Mouse (Mus musculus) gastrocnemius, postnatal 14 days (tissue): ENCODE data around the gene Rfng. TPM values are rescaled to one million over a fixed set of nuclear protein-coding genes. Genes with fewer than 3 reads are reported as not detected.
"Not testable (repeated sequence)": the region's sequence is repeated elsewhere in the genome, so short reads cannot be mapped to it uniquely, and the experiment has no call there.

Experiments used
- DNase-seq: peaks from one replicate; pipeline ENCODE4 v3.0.0; 2021; ENCODE audit warnings: mixed read lengths
- intact Hi-C: fragments of 180-260 bp; cut with DNase I; formaldehyde crosslinking; loops from one replicate; pipeline ENCODE4 v1.15.1; 2025; ENCODE audit warnings: low total_unique reads
- total RNA-seq, 2 experiments: library from RNA; stranded (reverse); gene quantifications; 2 replicates each; pipeline ENCODE4 v1.2.3; 2021

Gene Rfng
- total RNA-seq, 2 experiments from 2014 or later: 6.7 to 7.9 TPM

- DNase-seq: peak; percentile 3
- intact Hi-C loops: no loop called here
Observed at GRCm38 (mm10) chr11:120819556-120819955, 35.5 kb upstream of the Rfng start.

DNA sequence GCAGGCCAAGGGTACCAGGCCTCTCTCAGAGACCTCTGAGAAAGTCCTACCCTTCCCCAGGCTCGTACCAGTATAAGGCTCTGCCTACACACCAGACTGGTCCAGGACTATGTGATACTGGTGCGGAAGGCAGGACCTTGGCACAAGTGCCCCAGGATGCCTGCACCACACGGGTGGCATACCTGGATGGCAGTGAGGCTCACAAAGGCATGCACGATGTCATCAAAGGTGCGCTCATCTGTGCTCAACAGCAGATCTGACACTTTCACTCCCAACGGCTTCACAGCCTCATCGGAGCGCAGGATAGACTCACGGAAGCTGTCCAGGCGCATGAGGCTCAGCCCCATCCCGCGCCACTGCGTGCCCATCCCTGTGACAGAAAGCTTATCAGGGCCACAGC lies 34.2 kb upstream of the Rfng start:
- DNase-seq: peak; percentile 3
- intact Hi-C loops: no loop called here

DNA sequence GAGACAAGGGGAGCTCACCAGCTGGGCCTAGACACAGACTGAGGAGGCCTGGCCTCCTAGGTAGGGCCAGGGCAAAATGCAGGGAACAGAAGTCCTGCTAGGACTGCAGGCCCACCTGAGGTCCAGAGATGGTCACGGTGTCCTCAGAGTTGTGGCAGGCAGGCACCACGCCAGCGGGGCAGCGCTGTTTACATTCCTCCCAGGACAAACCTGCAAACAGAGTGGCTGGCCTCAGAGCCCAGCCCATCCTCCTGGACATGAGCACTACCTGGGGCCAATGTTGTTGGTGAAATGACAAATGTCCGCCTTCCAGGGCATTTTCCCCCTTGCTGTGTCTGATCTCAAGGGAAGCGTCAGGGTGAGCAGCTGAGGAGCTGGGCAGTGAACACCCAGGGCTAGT lies 33.4 kb upstream of the Rfng start:
- DNase-seq: peak; percentile 2
- intact Hi-C loops: no loop called here

DNA sequence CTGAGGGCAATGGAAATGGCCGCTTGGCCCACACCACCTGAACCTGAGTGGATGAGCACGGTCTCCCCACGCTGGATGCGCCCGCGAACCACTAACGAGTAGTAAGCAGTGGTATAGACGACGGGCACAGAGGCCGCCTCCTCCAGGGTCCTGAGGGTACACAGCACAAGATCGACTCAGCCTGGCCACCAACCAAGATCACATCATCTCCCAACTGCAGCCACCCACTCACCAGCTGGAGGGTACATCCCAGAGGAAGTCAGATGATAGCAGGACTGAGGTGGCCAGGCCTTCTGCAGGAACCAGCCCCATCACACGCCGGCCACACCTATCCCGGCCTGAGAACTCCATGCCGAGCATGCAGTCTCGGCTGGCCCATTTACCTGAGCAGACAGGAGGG lies 28.1 kb upstream of the Rfng start:
- no peak for DNase-seq
- intact Hi-C loops: no loop called here

DNA sequence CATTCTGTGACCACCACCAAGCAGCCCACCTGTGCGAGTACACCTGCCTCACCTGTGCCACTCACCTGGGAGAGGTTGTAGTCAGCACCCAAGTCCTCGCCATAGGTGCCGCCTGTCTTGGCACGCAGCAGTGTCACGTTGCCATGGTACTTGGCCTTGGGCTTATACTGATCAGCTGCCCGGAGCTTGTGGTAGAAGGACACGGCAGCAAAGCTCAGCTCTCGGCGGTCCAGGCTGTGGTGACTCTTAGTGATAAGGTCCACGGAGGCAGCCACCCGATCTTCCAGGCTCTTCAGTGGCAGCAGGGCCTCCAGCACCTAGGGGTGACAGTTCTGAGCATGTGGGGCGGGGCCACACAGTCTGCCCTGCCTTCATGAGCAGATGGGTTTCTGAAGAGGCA lies 24.0 kb upstream of the Rfng start:
- intact Hi-C loops: no loop called here
- no peak for DNase-seq

GRCm38 (mm10) chr11:120805375-120806298 lies 21.6 kb upstream of the Rfng start:
- no peak for DNase-seq
- intact Hi-C loops: no loop called here

DNA sequence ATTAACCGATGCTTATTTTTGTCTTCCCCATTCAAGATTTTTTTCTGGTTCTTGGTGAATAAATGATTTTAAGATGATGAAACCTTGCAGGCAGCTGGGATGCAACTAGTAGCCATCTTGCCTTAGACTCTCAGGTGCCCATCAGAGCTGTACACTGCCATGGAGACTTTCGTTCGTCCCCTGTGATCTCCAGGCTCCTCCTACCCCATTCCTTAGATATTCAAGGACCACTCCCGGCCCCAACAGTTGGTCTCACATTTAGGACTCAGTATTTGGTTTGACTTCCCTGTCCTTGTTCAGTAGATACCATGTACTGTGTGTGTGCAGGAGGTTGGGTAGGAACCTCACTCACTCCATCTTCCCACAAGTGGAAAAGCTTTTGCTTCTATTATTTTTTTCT lies 20.8 kb upstream of the Rfng start:
- intact Hi-C loops: no loop called here
- DNase-seq: no peak

DNA sequence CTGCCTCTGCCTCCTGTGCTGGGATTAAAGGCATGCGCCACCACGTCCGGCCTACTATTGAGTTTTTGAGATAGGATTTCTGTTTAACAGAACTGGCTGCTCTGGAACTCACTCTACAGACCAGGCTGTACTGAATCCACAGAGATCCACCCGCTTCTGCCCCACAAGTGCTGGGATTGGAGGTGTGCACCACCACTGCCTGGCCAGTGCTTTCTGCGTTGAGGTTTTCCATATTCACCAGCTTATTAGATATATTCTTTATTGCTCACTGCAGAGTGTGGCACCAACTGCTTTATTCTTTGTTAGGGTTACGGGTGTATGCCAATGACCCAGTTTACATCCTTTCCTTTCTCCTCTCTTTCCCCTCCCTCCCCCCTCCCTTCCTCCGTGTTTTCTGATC lies 20.3 kb upstream of the Rfng start:
- intact Hi-C loops: no loop called here
- no peak for DNase-seq

DNA sequence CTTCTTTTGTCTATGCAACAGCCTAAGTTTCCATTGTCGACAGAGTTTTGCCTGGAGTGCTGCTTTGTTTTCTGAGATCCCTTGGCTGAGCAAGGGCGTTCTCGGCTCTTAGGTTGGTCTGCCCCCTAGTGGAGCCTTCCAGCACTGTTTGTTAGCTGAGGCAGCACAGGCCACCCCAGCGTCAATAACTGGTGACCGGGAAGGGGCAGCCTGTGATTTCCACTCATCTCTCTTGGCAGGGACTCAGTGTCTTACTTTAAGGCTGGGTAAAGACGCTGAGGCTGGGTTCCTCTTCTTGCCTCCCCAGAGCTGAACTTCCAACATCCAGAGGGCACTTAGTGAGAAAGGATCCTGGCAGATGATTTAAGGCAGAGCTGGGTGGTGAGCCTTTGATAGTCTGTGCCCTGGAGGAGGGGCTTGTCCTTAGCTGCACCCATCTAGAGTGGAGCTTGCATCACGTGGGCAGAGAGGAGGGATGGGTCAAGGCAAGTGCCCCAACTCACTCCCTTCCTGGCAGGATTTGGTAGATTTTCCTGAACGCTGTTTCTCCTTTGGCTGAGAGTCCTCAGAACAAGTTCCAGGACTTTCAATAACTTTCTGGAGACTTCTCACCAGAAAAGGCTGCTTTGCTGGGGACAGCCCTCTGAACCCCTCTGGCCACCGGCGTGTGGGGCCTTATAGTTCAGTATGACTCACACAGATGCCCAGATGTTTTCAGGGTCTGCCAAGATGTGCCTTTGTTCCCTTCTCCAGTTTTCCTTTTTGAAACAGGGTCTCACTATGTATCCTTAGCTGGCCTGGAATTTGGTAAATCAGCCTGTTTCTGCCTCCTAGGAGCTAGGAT lies 16.3 kb upstream of the Rfng start:
- intact Hi-C loops: no loop called here
- peak; percentile 91 for DNase-seq

DNA sequence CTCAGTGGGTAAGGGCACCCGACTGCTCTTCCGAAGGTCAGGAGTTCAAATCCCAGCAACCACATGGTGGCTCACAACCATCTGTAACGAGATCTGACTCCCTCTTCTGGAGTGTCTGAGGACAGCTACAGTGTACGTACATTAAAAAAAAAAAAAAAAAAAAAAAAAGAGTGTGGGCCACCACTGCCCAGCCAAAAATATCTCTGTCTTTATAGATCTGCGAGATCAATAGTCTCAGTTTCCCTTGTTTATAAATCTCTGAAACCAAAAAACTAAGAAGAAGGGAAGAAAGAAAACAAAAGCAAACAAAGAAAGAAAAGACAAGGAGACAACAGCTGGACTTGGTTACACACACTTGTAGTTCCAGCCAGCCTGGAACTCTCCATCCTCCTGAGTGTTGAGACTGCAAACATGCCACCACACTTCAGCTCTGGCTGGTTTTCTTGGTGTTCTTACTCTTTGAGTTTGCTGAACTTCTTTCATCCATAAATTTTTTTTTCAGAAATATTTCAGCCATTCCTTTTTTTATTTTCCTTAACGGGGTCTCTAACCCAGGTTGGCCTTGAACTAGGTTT lies 15.4 kb upstream of the Rfng start:
- DNase-seq: no peak
- intact Hi-C loops: no loop called here

DNA sequence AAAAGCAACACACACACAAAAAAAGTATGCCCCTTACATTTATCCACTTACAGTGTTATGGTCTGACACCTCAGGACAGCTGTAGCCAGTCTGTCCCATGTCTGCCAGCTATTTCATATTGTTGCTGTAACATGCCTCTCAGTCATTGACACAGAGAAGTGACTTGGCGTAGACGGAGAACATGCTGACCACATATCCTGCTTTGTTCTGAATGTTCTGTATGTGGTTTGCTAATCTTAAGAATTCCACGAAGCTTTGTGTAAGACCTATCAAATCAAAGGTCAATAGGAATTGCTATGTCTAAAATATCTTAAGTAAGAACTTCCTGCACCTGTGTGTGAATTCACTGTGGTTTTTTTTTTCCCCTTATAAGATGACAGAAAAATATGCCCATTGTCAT lies 14.2 kb upstream of the Rfng start:
- intact Hi-C loops: no loop called here
- no peak for DNase-seq

GRCm38 (mm10) chr11:120796614-120796946 lies 12.6 kb upstream of the Rfng start:
- no peak for DNase-seq
- intact Hi-C loops: no loop called here

GRCm38 (mm10) chr11:120795756-120796613 lies 12.0 kb upstream of the Rfng start, which contains the start of gene Dus1l:
Gene Dus1l, minus strand, starts transcription at chr11:120796403.
- peak; percentile 95 for DNase-seq
- intact Hi-C loops: no loop called here

DNA sequence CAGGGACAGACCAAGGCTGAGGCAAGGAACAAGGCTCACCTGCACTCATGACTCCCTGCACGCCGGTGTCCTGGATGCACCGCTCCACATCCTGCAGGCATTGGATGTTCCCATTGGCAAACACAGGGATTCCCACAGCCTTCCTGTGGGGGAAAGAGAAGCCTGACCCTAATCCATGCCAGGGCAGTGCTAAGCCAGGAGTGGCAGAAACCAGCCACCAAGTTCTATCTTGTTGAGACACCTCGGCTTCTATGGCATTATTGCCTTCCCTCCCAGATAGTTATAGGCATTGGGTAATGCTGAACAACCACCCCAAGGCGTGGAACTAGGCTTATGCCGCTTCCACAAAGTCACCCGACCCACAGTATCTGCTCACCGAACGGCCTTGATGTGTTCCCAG lies 8.6 kb upstream of the Rfng start:
- DNase-seq: no peak
- intact Hi-C loops: no loop called here

DNA sequence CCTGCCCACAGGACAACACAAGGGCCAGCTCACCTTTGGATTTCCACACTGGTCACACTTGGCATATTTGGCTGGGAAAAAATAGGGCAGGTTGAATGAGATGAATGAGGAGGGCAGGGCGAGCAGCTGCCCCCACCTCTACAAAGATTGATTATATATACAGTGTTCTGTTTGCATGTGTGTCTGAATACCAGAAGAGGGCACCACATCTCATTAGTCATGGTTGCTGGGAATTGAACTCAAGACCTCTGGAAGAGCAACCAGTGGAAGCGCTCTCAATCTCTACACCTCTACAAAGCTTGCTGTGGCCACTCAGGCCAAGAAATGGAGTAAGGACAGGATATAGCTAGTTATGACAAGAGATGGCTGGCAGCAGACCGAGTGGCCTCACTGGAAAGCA lies 5.8 kb upstream of the Rfng start:
- intact Hi-C loops: no loop called here
- no peak for DNase-seq

GRCm38 (mm10) chr11:120789355-120789754 lies 5.3 kb upstream of the Rfng start:
- no peak for DNase-seq
- intact Hi-C loops: no loop called here

- intact Hi-C loops, DNase-seq: not testable (repeated sequence)
Observed at GRCm38 (mm10) chr11:120788460-120788859, 4.5 kb upstream of the Rfng start.

DNA sequence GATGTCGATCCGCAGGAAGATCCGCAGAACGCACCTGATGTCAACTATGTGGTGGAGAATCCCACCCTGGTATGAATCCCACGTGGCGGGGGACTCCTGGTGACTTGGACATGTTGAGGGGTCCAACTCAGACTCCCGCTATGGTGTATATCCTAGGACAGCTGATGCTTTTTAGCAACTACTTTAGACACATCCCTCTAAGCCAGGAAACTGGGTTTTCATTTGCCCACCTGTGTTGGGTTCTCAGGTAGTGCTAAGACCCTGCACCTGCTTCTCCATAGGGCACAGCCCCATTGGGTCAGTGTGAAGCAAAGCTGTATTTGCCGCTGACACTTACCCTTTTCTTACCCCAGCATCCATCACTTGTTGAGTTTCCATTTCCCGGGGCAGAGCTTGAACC lies 1.1 kb upstream of the Rfng start:
- intact Hi-C loops: no loop called here
- no peak for DNase-seq

DNA sequence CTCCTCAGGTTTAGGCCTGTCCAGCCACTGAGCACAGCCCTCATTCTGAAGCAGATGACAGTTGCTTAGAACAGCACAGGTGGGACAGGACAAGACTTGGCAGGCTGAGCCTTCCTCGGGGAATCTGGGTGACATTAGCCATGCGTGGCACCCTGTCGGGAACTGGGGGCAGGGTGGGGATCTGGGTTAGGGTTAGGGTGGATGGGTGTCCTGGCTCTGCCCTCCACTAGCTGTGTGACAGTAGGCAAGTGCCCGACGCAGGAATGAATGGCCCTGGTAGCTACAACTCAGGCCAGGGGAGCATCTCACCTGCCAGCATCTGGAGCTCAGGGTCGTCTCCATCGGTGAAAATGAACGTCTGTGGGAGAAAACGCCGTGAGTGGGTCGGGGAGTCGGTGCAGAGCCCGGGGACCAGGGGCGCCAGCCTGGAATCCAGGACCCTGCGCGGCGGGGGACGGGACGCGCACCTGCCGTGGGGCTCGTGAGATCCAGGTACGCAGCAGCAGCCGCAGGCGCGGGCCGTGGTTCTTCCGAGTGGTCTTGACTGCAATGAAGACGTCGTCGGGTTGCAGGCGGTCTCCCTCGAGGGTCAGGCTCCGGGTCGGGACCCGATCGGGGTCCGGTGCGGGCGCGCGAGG lies 462 bp downstream of the Rfng start:
- intact Hi-C loops: no loop called here
- DNase-seq: no peak
